Mouse (Mus musculus): Measurements from ENCODE around the gene Slc22a13. TPM values are rescaled to one million over a fixed set of nuclear protein-coding genes. Genes with fewer than 3 reads are reported as not detected.
"Not testable (repeated sequence)": the region's sequence is repeated elsewhere in the genome, so short reads cannot be mapped to it uniquely, and the experiment has no call there.

Gene Slc22a13
- polyA plus RNA-seq (2012; rRNA removed): 0.09 TPM in 1 of 2 replicates, not detected in the other

GRCm38 (mm10) chr9:119208998-119209397 lies at the start of gene Slc22a13:
TSS of gene Slc22a13 (minus strand) at chr9:119209098.
- DNase-seq (ENCODE audit: low read depth): no peak

GRCm38 (mm10) chr9:119258128-119258527 lies 49.2 kb upstream of the Slc22a13 start:
- DNase-seq (ENCODE audit: low read depth): no peak

GRCm38 (mm10) chr9:119256161-119256560 lies 47.3 kb upstream of the Slc22a13 start:
- no peak for DNase-seq (ENCODE audit: low read depth)

GRCm38 (mm10) chr9:119255096-119255495 lies 46.2 kb upstream of the Slc22a13 start:
- no peak for DNase-seq (ENCODE audit: low read depth)

DNA sequence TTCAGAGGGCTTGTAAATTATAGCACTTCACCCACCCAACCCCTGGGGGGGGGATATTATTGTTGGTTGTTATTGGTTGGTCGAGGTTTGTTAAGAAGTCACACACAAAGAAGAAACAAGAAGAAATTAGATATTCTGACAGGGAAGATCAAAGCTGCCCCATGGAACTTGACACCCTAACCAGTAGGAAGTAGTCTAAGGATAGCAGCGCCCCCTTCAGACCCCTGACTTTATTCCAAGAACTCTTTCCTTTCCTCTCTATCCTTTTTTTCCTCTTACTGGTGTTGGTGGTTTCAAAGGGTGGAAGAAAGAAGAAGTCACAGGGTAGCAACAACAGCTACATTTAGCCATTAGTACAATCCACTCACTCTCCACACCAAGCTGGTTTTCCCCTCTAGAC lies 45.3 kb upstream of the Slc22a13 start:
- DNase-seq (ENCODE audit: low read depth): no peak

- no peak for DNase-seq (ENCODE audit: low read depth)
Measured at GRCm38 (mm10) chr9:119247996-119248395, 39.1 kb upstream of the Slc22a13 start.

DNA sequence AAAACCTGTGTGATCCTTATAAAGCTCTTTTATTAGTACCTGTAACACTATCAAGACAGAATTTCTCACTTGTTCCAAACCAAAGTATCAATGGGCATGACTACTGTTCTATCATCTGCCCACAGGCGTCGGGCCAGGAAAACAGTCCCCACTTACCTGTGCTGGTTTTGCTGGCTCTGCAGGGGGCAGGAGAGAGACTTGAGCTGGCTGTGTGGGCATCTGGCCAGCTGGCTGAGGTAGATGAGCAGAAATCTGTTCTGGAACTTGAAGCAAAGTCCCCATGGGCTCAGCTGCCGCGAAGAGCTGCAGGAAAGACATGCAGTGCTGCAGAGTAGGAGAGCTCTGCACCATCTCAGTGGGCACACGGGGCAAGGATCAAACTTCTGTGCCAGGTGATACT lies 37.9 kb upstream of the Slc22a13 start:
- DNase-seq (ENCODE audit: low read depth): no peak

- DNase-seq (ENCODE audit: low read depth): no peak
Measured at GRCm38 (mm10) chr9:119243981-119244380, 35.1 kb upstream of the Slc22a13 start.

DNA sequence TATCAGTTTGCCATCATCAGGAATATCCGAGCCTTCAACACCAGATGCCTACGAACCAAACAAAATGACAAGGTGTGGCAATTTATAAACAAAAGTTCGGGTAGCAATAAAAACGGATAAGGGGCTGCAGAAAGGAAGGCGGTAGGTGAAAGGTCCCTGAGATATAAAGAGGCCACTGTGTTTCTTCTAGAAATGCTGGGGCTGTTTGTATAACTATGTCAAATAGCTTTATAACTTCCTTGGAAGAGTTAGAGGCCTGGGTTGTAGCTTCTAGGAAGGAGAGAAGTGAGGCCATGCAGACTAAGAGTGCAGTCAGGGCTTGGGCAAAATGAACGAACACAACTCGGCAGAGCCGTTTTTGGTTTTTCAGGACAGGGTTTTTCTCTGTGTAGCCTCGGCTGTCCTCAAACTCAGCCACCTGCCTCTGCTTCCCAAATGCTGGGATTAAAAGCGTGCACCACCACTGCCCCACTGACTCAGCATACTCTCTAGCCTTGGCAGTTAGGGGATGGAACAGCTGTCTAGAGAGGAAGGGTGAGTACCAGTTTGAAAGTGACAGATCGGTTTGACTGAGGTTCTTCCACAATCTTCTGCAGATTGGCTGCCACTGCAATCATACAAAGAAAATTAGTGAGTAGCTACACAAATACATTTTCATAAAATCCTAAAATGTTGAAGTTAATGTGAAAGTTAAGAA lies 32.4 kb upstream of the Slc22a13 start:
- no peak for DNase-seq (ENCODE audit: low read depth)

DNA sequence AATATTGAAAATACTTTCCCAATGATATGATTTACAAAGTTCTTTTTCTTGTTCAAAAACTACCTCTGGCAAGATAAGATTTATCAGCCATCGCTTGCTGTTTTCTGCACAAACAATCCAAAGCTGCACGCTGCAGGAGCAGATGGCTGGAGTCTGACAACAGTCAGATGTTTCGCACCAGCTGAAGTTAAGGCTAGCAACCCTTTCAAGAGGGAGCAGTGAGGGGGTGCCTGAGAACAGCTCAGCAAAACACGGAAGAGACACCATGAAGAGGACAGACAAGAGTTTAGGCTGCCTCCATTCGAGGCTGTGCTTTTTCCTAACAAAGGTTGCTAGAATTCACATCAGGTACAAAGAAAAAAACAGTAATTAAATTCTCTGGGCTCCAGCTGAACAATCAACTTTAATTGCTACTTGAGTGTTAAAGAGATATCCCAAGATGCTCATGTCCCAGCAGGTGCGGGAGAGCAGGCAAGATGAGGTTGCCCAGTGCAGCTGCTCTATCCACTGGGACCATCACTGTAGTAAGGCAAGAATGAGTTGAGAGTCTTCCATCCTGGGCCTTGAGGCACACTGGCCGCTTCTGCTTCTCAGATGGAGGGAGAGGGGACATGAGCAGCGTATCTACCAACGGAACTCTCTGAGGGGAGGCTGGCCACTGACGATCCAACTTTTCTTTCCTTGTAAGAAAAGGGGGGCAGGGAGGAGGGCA lies 31.5 kb upstream of the Slc22a13 start:
- DNase-seq (ENCODE audit: low read depth): no peak

DNA sequence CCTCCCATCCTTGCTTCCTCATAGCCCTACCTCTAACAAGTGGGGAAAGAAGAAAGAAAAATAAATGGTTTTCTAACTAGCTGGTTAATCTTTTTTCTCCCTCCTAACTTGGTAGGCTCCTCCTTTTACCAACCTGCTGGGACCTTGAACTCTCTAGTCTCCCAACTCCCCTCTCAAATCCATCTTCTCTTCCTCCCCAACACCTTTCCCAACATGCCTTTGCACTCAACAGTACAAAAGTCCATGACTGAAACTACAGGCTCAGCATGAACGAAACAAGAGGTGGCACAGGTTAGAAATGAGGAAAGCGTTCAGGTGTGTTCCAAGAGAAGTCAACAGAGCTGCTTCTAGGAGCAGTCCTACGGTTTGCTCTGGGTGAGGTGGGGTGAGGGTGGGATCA lies 30.4 kb upstream of the Slc22a13 start:
- no peak for DNase-seq (ENCODE audit: low read depth)

GRCm38 (mm10) chr9:119238796-119239195 lies 29.9 kb upstream of the Slc22a13 start:
- no peak for DNase-seq (ENCODE audit: low read depth)

GRCm38 (mm10) chr9:119231552-119231951 lies 22.7 kb upstream of the Slc22a13 start:
- no peak for DNase-seq (ENCODE audit: low read depth)

GRCm38 (mm10) chr9:119230829-119231228 lies 21.9 kb upstream of the Slc22a13 start:
- DNase-seq (ENCODE audit: low read depth): no peak

DNA sequence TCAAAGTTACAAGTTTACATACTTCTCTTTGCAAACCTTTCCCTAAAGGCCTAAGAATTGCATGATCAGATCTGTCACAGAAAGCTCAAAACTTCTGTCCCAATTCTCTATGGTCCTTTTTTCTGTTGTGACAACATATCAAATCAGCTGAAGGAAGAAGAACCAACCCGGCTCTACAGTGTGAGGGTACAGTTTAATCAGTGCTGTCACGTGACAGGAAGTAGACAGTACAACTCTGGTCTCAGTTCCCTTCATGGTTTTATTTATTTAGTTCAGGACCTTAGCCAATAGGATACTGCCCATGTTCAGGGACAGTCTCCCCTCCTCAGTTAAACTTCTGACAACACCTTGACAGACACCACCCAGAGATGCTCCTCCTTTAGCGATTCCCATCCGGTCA lies 11.4 kb upstream of the Slc22a13 start:
- DNase-seq (ENCODE audit: low read depth): no peak

DNA sequence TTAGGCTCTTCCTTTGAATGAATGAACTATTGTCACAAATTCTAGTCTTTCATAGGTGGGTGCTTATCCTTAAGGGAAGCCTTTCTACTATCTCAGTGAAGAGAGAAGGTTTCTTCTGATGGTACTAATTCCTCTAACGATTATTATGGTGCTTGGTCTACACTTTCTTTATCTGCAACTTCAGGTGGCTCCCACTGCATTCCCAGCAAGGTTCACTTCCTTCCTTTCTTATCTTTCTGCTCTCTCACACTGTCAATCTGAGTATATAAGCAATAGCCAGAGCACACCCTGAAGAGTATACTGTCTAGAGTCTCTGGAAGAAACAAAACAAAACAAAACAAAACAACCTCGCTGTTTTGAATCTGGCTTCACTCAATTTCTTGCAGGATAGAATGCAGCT lies 10.8 kb upstream of the Slc22a13 start:
- DNase-seq (ENCODE audit: low read depth): no peak

GRCm38 (mm10) chr9:119215341-119215740 lies 6.4 kb upstream of the Slc22a13 start:
- DNase-seq (ENCODE audit: low read depth): not testable (repeated sequence)

GRCm38 (mm10) chr9:119214601-119215000 lies 5.7 kb upstream of the Slc22a13 start:
- no peak for DNase-seq (ENCODE audit: low read depth)

DNA sequence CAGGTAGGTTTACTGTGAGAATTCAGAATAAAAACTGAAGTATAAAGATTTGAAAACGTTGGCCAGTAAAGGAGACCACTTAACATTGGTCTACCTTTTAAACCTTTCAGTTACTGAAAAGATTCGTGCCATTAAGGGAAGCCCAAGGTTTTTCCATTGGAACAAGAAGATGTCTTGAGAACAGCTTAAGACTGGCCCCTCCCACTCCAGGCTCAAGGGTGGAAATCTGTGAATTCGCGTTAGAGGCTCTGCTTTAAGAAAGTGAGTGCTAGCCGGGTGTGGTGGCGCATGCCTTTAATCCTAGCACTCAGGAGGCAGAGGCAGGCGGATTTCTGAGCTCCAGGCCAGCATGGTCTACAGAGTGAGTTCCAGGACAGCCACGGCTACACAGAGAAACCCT lies 4.1 kb upstream of the Slc22a13 start:
- no peak for DNase-seq (ENCODE audit: low read depth)

DNA sequence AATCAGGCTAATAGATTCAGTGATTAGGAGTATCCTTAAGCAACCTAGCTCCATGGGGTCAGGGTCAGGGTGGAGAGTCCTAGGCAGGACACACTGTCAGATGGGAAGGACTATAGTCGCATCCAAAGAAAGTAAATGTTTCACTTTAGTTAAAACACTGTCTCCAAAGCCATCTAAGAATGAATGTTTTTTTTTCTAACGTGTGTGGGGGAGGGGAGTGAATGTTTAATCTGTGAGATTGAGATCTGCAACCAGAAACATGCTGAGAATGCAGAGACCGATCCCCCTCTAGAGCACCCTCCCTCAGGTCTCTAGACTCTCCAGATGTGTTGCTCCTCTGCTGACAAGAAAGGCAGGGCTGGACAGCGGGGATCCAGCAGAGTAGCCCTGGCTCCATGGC lies 1.8 kb downstream of the Slc22a13 start:
- no peak for DNase-seq (ENCODE audit: low read depth)

DNA sequence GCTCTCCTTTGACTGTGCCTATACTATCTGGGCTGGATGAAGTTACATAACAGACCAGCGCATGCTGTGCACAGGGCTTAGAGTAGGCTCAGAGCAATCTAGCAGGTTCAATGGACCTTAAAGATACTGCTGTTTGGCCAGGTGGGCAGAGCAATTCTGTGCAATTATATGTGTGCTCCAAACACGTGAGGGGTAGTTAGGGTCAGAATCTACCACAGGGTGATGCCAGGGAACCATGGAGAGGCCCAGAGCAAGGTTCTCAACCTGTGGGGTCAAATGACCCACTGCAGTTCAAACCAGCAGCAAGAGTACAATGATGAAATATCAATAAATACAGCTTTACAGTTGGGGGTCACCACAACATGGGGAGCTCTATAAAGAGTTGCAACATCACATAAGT lies 2.2 kb downstream of the Slc22a13 start:
- no peak for DNase-seq (ENCODE audit: low read depth)

DNA sequence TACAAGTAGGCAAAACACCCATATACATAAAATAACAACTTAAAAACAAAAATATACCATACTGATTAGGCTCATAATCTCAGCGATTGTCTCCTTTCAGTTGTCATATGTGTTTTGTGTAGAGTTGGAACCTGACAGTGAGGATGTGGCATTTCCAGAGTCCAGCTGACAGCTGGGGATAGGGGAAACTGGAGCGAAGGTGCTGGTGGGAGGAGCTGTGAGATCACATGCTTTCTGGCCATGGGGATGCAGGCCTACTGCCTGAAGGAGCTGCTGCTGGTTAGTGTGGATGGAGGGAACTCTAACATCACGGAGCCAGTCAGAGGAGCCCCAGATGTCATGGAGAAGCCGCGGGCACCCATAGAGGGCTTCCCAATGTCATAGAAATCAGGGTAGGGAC lies 3.1 kb downstream of the Slc22a13 start:
- no peak for DNase-seq (ENCODE audit: low read depth)

GRCm38 (mm10) chr9:119203617-119204016 lies 5.3 kb downstream of the Slc22a13 start:
- no peak for DNase-seq (ENCODE audit: low read depth)
